Mouse (Mus musculus) 416B (cell line): Measurements from ENCODE around the gene Phf14.

Experiments used
- DNase-seq: peaks from one replicate; pipeline ENCODE4 v3.0.0; 2011; ENCODE audit warnings: low read depth

Phf14 gene

GRCm38 (mm10) chr6:12021480-12021879 is 113.9 kb downstream of the Phf14 start:
- no peak for DNase-seq

- DNase-seq: no peak
Observed at GRCm38 (mm10) chr6:12023395-12023794, 115.8 kb downstream of the Phf14 start.

GRCm38 (mm10) chr6:12026804-12027537 is 119.4 kb downstream of the Phf14 start:
- no peak for DNase-seq

GRCm38 (mm10) chr6:12034561-12034960 is 127.0 kb downstream of the Phf14 start:
- no peak for DNase-seq

- peak; percentile 58 for DNase-seq
Observed at GRCm38 (mm10) chr6:12038268-12038667, 130.7 kb downstream of the Phf14 start.

GRCm38 (mm10) chr6:12052884-12053283 is 145.3 kb downstream of the Phf14 start:
- DNase-seq: peak; percentile 27

GRCm38 (mm10) chr6:12054149-12054548 is 146.5 kb downstream of the Phf14 start:
- DNase-seq: no peak

- DNase-seq: no peak
Observed at GRCm38 (mm10) chr6:12058717-12059116, 151.1 kb downstream of the Phf14 start.

- no peak for DNase-seq
Observed at GRCm38 (mm10) chr6:12059971-12060370, 152.4 kb downstream of the Phf14 start.

GRCm38 (mm10) chr6:12060452-12061140 is 153.0 kb downstream of the Phf14 start:
- no peak for DNase-seq

GRCm38 (mm10) chr6:12067956-12068355 is 160.3 kb downstream of the Phf14 start:
- no peak for DNase-seq

- peak; percentile 30 for DNase-seq
Observed at GRCm38 (mm10) chr6:12069357-12069756, 161.7 kb downstream of the Phf14 start.

GRCm38 (mm10) chr6:12074599-12074998 is 167.0 kb downstream of the Phf14 start:
- DNase-seq: no peak

- DNase-seq: no peak
Observed at GRCm38 (mm10) chr6:12077338-12077737, 169.7 kb downstream of the Phf14 start.

GRCm38 (mm10) chr6:12077880-12078618 is 170.4 kb downstream of the Phf14 start:
- no peak for DNase-seq

GRCm38 (mm10) chr6:12079260-12079659 is 171.7 kb downstream of the Phf14 start:
- no peak for DNase-seq

GRCm38 (mm10) chr6:12080423-12080822 is 172.8 kb downstream of the Phf14 start:
- no peak for DNase-seq

GRCm38 (mm10) chr6:12081722-12082121 is 174.1 kb downstream of the Phf14 start:
- DNase-seq: no peak

GRCm38 (mm10) chr6:12082125-12082524 is 174.5 kb downstream of the Phf14 start:
- no peak for DNase-seq

GRCm38 (mm10) chr6:12082531-12083216 is 175.1 kb downstream of the Phf14 start:
- no peak for DNase-seq

- no peak for DNase-seq
Observed at GRCm38 (mm10) chr6:12084721-12085120, 177.1 kb downstream of the Phf14 start.

- no peak for DNase-seq
Observed at GRCm38 (mm10) chr6:12089439-12089992, 181.9 kb downstream of the Phf14 start.
